Mouse (Mus musculus): Measurements from ENCODE around the gene Epn2. TPM values are rescaled to one million over a fixed set of nuclear protein-coding genes. Genes with fewer than 3 reads are reported as not detected.

Epn2 gene
- polyA plus RNA-seq, 2 experiments = 1.7 to 1.9 TPM

DNA sequence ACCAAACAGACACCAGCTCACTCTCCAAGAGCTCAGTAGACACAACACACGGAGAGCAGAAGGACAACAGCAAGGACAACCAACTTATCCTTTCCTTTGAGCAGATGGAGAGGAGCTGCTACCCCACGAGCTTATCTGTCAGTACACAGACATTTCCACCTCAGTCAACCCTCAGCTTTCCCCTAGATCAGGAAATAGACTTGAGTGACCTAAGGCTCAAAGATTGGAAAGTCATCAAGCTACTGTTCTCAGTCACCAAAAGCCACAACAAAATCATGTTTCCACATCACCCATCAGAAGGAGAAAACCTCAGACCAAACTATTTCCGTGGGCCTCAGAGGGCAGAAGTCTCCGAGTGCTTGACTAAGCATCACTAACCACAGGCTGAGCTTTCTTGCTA is 15.5 kb downstream of the Epn2 start:
- H3K4me3 ChIP-seq (ENCODE audit: insufficient read depth in 1 of 2, low read depth in 2 of 2, low read length in 2 of 2) = no peak overlapping the region
- H3K9ac ChIP-seq (replicated peaks) = no peak overlapping the region
- 5% methylated on average over 4 of the region's 4 CpGs for WGBS (ENCODE audit: insufficient replicate concordance)
- DNase-seq (ENCODE audit: low read depth in 3 of 3, low spot score in 3 of 3) = no peak
- H3K27me3 ChIP-seq (ENCODE audit: control insufficient read depth, insufficient read depth, low read length) = no peaks in the 10 kb centered on the region; the same call in 1 of the 2 replicates
- peaks cover 0 to 2% of the 10 kb centered on the region in 2 experiments; a peak in 2 of 4 replicates for H3K4me1 ChIP-seq (replicated peaks; ENCODE audit: control insufficient read depth in 2 of 2, insufficient read depth in 2 of 2, low read length in 1 of 2)
- H3K36me3 ChIP-seq (replicated peaks; ENCODE audit: control insufficient read depth, insufficient read depth, low read depth) = no peaks in the 10 kb centered on the region
- no peak overlapping the region for H3K4me2 ChIP-seq (ENCODE audit: low read depth)
- no peaks in the 10 kb centered on the region for H3K9me3 ChIP-seq (ENCODE audit: control insufficient read depth, low read length)
- no peak overlapping the region for H3K27ac ChIP-seq
- no peak for ATAC-seq (ENCODE audit: insufficient read depth)
- TF ChIP-seq EP300 (IDR thresholded peaks at IDR 0.05; ENCODE audit: low read depth) (no peak), CTCF (IDR thresholded peaks at IDR 0.05; ENCODE audit: low read depth) (no peak)

DNA sequence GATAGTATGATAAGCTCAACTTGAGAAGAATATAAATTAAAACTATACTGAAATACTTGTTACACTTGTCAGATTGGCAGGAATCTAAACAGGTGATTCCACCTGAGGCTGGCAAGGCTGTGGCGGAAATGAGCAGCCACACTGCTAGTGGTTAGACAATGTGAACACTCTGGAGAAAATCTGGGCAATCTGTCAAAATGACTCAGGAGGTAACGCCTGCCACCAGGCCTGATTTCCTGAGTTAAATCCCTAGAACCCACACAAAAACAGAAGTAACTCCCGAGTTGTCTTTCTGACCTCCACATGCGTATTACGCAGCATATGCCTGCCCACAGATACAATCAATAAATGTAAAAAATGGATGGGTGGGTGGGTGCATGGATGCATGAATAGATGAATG is 17.1 kb downstream of the Epn2 start:
- Histone ChIP-seq H3K27me3 (ENCODE audit: control insufficient read depth, insufficient read depth, low read length) (no peaks in the 10 kb centered on the region; the same call in 1 of the 2 replicates), H3K9ac (replicated peaks) (no peak overlapping the region), H3K4me1 (replicated peaks; ENCODE audit: control insufficient read depth in 2 of 2, insufficient read depth in 2 of 2, low read length in 1 of 2) (peaks cover 0 to 2% of the 10 kb centered on the region in 2 experiments; a peak in 2 of 4 replicates), H3K36me3 (replicated peaks; ENCODE audit: control insufficient read depth, insufficient read depth, low read depth) (no peaks in the 10 kb centered on the region), H3K4me3 (ENCODE audit: insufficient read depth in 1 of 2, low read depth in 2 of 2, low read length in 2 of 2) (no peak overlapping the region), H3K27ac (no peak overlapping the region), H3K9me3 (ENCODE audit: control insufficient read depth, low read length) (no peaks in the 10 kb centered on the region), H3K4me2 (ENCODE audit: low read depth) (no peak overlapping the region)
- TF ChIP-seq CTCF (IDR thresholded peaks at IDR 0.05; ENCODE audit: low read depth) (no peak), EP300 (IDR thresholded peaks at IDR 0.05; ENCODE audit: low read depth) (no peak)
- 17% methylated on average over 5 of the region's 5 CpGs for WGBS (ENCODE audit: insufficient replicate concordance)
- DNase-seq (ENCODE audit: low read depth in 3 of 3, low spot score in 3 of 3) = no peak
- no peak for ATAC-seq (ENCODE audit: insufficient read depth)

DNA sequence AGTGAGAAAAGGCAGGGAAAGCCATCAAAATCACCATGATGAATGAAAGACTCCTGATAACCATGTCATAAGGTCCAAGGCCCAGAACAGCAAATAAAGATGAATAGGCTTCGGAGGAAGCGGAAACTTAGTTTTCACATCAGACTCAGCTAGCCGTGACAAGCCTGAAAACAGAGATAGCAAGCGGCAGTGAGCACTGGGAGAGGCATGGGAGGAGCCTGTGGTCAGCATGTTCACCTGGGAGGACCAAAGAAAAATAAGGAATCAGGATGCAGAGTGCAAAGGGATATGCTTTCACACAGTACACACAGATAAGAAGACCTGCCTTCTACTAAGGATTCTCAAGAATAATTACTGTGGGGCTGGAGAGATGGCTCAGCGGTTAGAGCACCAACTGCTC is 19.9 kb downstream of the Epn2 start:
- Histone ChIP-seq H3K9ac (replicated peaks) (no peak overlapping the region), H3K27me3 (ENCODE audit: control insufficient read depth, insufficient read depth, low read length) (no peaks in the 10 kb centered on the region; the same call in 1 of the 2 replicates), H3K27ac (no peak overlapping the region), H3K4me1 (replicated peaks; ENCODE audit: control insufficient read depth in 2 of 2, insufficient read depth in 2 of 2, low read length in 1 of 2) (peaks cover 0 to 2% of the 10 kb centered on the region in 2 experiments; a peak in 2 of 4 replicates), H3K36me3 (replicated peaks; ENCODE audit: control insufficient read depth, insufficient read depth, low read depth) (no peaks in the 10 kb centered on the region), H3K4me2 (ENCODE audit: low read depth) (no peak overlapping the region), H3K4me3 (ENCODE audit: insufficient read depth in 1 of 2, low read depth in 2 of 2, low read length in 2 of 2) (no peak overlapping the region), H3K9me3 (ENCODE audit: control insufficient read depth, low read length) (no peaks in the 10 kb centered on the region)
- no peak for ATAC-seq (ENCODE audit: insufficient read depth)
- no peak for TF ChIP-seq EP300 (IDR thresholded peaks at IDR 0.05; ENCODE audit: low read depth)
- no peak for TF ChIP-seq CTCF (IDR thresholded peaks at IDR 0.05; ENCODE audit: low read depth)
- no peak for DNase-seq (ENCODE audit: low read depth in 3 of 3, low spot score in 3 of 3)
- WGBS (ENCODE audit: insufficient replicate concordance) = 65% methylated on average over 5 of the region's 5 CpGs

- H3K4me1 ChIP-seq (replicated peaks; ENCODE audit: control insufficient read depth in 2 of 2, insufficient read depth in 2 of 2, low read length in 1 of 2) = no peaks in the 10 kb centered on the region
- no peaks in the 10 kb centered on the region for H3K36me3 ChIP-seq (replicated peaks; ENCODE audit: control insufficient read depth, insufficient read depth, low read depth)
- no peak for ATAC-seq (ENCODE audit: insufficient read depth)
- H3K4me2 ChIP-seq (ENCODE audit: low read depth) = no peak overlapping the region
- WGBS (ENCODE audit: insufficient replicate concordance) = 45% methylated on average over 3 of the region's 3 CpGs
- no peak for DNase-seq (ENCODE audit: low read depth in 3 of 3, low spot score in 3 of 3)
- H3K4me3 ChIP-seq (ENCODE audit: insufficient read depth in 1 of 2, low read depth in 2 of 2, low read length in 2 of 2) = no peak overlapping the region
- H3K27me3 ChIP-seq (ENCODE audit: control insufficient read depth, insufficient read depth, low read length) = no peaks in the 10 kb centered on the region
- no peak overlapping the region for H3K9ac ChIP-seq (replicated peaks)
- no peaks in the 10 kb centered on the region for H3K9me3 ChIP-seq (ENCODE audit: control insufficient read depth, low read length)
- no peak overlapping the region for H3K27ac ChIP-seq
- TF ChIP-seq CTCF (IDR thresholded peaks at IDR 0.05; ENCODE audit: low read depth) = no peak
- TF ChIP-seq EP300 (IDR thresholded peaks at IDR 0.05; ENCODE audit: low read depth) = no peak
Measured at GRCm38 (mm10) chr11:61553015-61553754, 26.3 kb downstream of the Epn2 start.

DNA sequence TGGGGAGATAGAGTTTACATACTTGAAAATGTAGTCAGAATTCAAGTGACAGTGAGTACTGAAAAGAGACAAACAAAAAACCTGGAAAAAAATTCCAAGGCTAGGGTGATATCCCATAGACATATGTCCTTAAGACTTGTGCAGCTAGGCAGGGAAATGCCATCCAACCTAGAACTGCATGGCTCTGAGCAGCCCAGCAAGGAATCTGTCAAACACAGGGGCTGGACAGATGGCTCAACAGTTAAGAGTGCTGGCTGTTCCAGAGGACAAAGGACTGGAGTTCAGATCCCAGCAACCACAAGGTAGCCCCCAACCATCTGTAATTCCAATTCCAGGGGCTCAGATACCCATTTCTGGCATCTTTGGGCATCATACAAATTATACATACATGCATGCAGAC is 28.9 kb downstream of the Epn2 start:
- H3K9me3 ChIP-seq (ENCODE audit: control insufficient read depth, low read length) = no peaks in the 10 kb centered on the region
- no peak overlapping the region for H3K4me2 ChIP-seq (ENCODE audit: low read depth)
- no peak for ATAC-seq (ENCODE audit: insufficient read depth)
- no peak overlapping the region for H3K27ac ChIP-seq
- no peaks in the 10 kb centered on the region for H3K4me1 ChIP-seq (replicated peaks; ENCODE audit: control insufficient read depth in 2 of 2, insufficient read depth in 2 of 2, low read length in 1 of 2)
- H3K4me3 ChIP-seq (ENCODE audit: insufficient read depth in 1 of 2, low read depth in 2 of 2, low read length in 2 of 2) = no peak overlapping the region
- H3K27me3 ChIP-seq (ENCODE audit: control insufficient read depth, insufficient read depth, low read length) = no peaks in the 10 kb centered on the region
- no peak overlapping the region for H3K9ac ChIP-seq (replicated peaks)
- DNase-seq (ENCODE audit: low read depth in 3 of 3, low spot score in 3 of 3) = no peak
- no peaks in the 10 kb centered on the region for H3K36me3 ChIP-seq (replicated peaks; ENCODE audit: control insufficient read depth, insufficient read depth, low read depth)
- TF ChIP-seq CTCF (IDR thresholded peaks at IDR 0.05; ENCODE audit: low read depth) = no peak
- no peak for TF ChIP-seq EP300 (IDR thresholded peaks at IDR 0.05; ENCODE audit: low read depth)
